Mouse (Mus musculus): ENCODE results near the gene Cisd2.

GRCm38 (mm10) chr3:135458981-135459380 lies 35.3 kb upstream of the Cisd2 start:
- TF ChIP-seq POLR2A (IDR thresholded peaks at IDR 0.05; ENCODE audit: low read depth, low read length) (no peak), CTCF (IDR thresholded peaks at IDR 0.05; ENCODE audit: borderline replicate concordance, insufficient read depth, low read length) (no peak)
